In genomic region chr5:88594173-88594569, GRCm38 (mm10) we compare ENCODE assay signal across 19 mouse cellular contexts. TPM values are rescaled to one million over a fixed set of nuclear protein-coding genes. Genes with fewer than 3 reads are reported as not detected.
A peak's percentile ranks its signal among the peaks of the same experiment; 100 is the strongest.
DNase-seq lines count a peak whose midpoint lies in the region; ATAC-seq and TF ChIP-seq lines count a peak whose summit lies in the region.
"Had no signal": no experiment of that assay in that cellular context is flagged by ENCODE, and none has a peak within 500 bp of the region (broad histone marks: within the 10 kb centered on the region; RNA-seq: fewer than 3 reads in every experiment).

No protein-coding gene starts in this region.

- peak; percentile 48 for ATAC-seq in intestine, embryonic 14.5 days (replicated peaks; ENCODE audit: low FRiP score, low TSS enrichment, low read depth)
- ATAC-seq in liver, postnatal 0 days = peak; percentile 19
- ATAC-seq: forebrain, embryonic 13.5 days had no signal

- H3K4me2 ChIP-seq in intestine, embryonic 14.5 days (ENCODE audit: low read length) = peak overlapping the region; percentile 16; the same call in 1 of the 2 replicates
- H3K4me2 ChIP-seq in liver, postnatal 0 days (ENCODE audit: low read depth, low read length) = peak overlapping the region; percentile 51
- H3K4me2 ChIP-seq: forebrain, embryonic 13.5 days; neural tube, embryonic 15.5 days had no signal

- no peak overlapping the region for H3K9ac ChIP-seq in intestine, embryonic 14.5 days (ENCODE audit: low read length)
- no peak overlapping the region; the same call in 1 of the 2 replicates for H3K9ac ChIP-seq in liver, postnatal 0 days (replicated peaks)
- H3K9ac ChIP-seq: forebrain, embryonic 13.5 days; neural tube, embryonic 15.5 days had no signal

- WGBS in kidney, adult 2 months = 66% methylated on average over 7 of the region's 7 CpGs
- WGBS in intestine, embryonic 14.5 days = 79% methylated on average over 7 of the region's 7 CpGs
- 37% methylated on average over 7 of the region's 7 CpGs for WGBS in large intestine, adult 2 months
- 60% methylated on average over 7 of the region's 7 CpGs for WGBS in liver, postnatal 0 days (ENCODE audit: insufficient replicate concordance)

- TF ChIP-seq CTCF in kidney, adult 2 months (conservative IDR thresholded peaks at IDR 0.05; ENCODE audit: insufficient read depth, insufficient read length, low read depth, low read length) = no peak
- no peak for TF ChIP-seq CTCF in liver, postnatal 0 days (IDR thresholded peaks at IDR 0.05; ENCODE audit: low read depth)

- peak overlapping the region; percentile 97 for H3K27ac ChIP-seq in kidney, adult 2 months (ENCODE audit: insufficient read depth, low read depth, low read length)
- H3K27ac ChIP-seq in intestine, embryonic 14.5 days (ENCODE audit: low read depth) = peak overlapping the region; percentile 12
- peak overlapping the region; percentile 90 for H3K27ac ChIP-seq in liver, postnatal 0 days (ENCODE audit: low read depth)
- H3K27ac ChIP-seq: embryonic facial prominence, embryonic 10.5 days; forebrain, embryonic 13.5 days; heart, adult 2 months; neural tube, embryonic 15.5 days had no signal

- no peaks in the 10 kb centered on the region; the same call in 1 of the 2 replicates for H3K36me3 ChIP-seq in kidney, adult 2 months (ENCODE audit: control insufficient read depth, insufficient read depth, low read length)
- no peaks in the 10 kb centered on the region for H3K36me3 ChIP-seq in intestine, embryonic 14.5 days (ENCODE audit: control insufficient read depth, insufficient read depth, low read length)
- no peaks in the 10 kb centered on the region for H3K36me3 ChIP-seq in liver, postnatal 0 days (replicated peaks; ENCODE audit: insufficient read depth, low read length)
- H3K36me3 ChIP-seq: neural tube, embryonic 15.5 days had no signal

- no peak for TF ChIP-seq EP300 in liver, postnatal 0 days (IDR thresholded peaks at IDR 0.05; ENCODE audit: low read depth)

- no peaks in the 10 kb centered on the region for H3K9me3 ChIP-seq in intestine, embryonic 14.5 days (ENCODE audit: control insufficient read depth, low read length)
- H3K9me3 ChIP-seq in liver, postnatal 0 days (ENCODE audit: low read length) = no peaks in the 10 kb centered on the region
- H3K9me3 ChIP-seq: embryonic facial prominence, embryonic 10.5 days; forebrain, embryonic 13.5 days; megakaryocyte, embryonic 14.5 days; neural tube, embryonic 15.5 days had no signal

- no peak for TF ChIP-seq POLR2A in kidney, adult 2 months (IDR thresholded peaks at IDR 0.05; ENCODE audit: low read depth, low read length)

- H3K27me3 ChIP-seq in kidney, adult 2 months (replicated peaks; ENCODE audit: control insufficient read depth, insufficient read depth, low read length) = no peaks in the 10 kb centered on the region
- H3K27me3 ChIP-seq in intestine, embryonic 14.5 days (replicated peaks; ENCODE audit: control insufficient read depth, insufficient read depth, low read length) = no peaks in the 10 kb centered on the region
- H3K27me3 ChIP-seq in liver, postnatal 0 days (ENCODE audit: insufficient read depth, low read length) = no peaks in the 10 kb centered on the region
- H3K27me3 ChIP-seq: CH12.LX; forebrain, embryonic 13.5 days; megakaryocyte, embryonic 14.5 days; neural tube, embryonic 15.5 days had no signal

- H3K4me1 ChIP-seq in kidney, adult 2 months (ENCODE audit: control insufficient read depth, insufficient read depth, low read length) = peaks cover 14% of the 10 kb centered on the region; the same call in 1 of the 2 replicates
- no peaks in the 10 kb centered on the region for H3K4me1 ChIP-seq in intestine, embryonic 14.5 days (replicated peaks; ENCODE audit: control insufficient read depth, insufficient read depth, low read length)
- H3K4me1 ChIP-seq in liver, postnatal 0 days (ENCODE audit: insufficient read depth) = peaks cover 13% of the 10 kb centered on the region
- H3K4me1 ChIP-seq: embryonic facial prominence, embryonic 10.5 days had no signal

- peak overlapping the region; percentile 47 for H3K4me3 ChIP-seq in kidney, adult 2 months (ENCODE audit: insufficient read depth, low read depth, low read length)
- no peak overlapping the region for H3K4me3 ChIP-seq in intestine, embryonic 14.5 days (ENCODE audit: low read depth, low read length)
- peak overlapping the region; percentile 34 for H3K4me3 ChIP-seq in liver, postnatal 0 days (ENCODE audit: low read depth, low read length)
- H3K4me3 ChIP-seq: embryonic facial prominence, embryonic 10.5 days; forebrain, embryonic 13.5 days; heart, adult 2 months; megakaryocyte, embryonic 14.5 days; neural tube, embryonic 15.5 days had no signal

- peak; percentile 48 for DNase-seq in kidney, adult 2 months
- no peak for DNase-seq in kidney, adult 18-20 months
- DNase-seq in intestine, embryonic 14.5 days (ENCODE audit: low spot score) = no peak
- peak; percentile 19 for DNase-seq in large intestine, adult 2 months (ENCODE audit: low read depth, low spot score)
- DNase-seq in liver, postnatal 0 days = no peak
- DNase-seq in T-cell, adult 2 months (ENCODE audit: low spot score) = no peak
- no peak for DNase-seq in lung, postnatal 36 days
- no peak for DNase-seq in adrenal gland, postnatal 4 days (ENCODE audit: low spot score in 2 of 2)
- DNase-seq: adrenal gland, postnatal 36 days; cerebellum, adult 2 months; cerebellum, postnatal 36 days; gastrocnemius, postnatal 10 days; heart, adult 2 months; lung, postnatal 14 days had no signal

RNA-seq across cellular contexts. Expression of gene Rufy3, which starts 29.3 kb away (rescaled TPM):
- 21.2 and 24.0 TPM in 2 replicates for polyA plus RNA-seq in kidney, adult 2 months (2012; rRNA removed)
- polyA plus RNA-seq in intestine, embryonic 14.5 days (2014; fragmentation: Nextera tagmentation; extraction: Ambion mirVana) = 23.4 and 23.6 TPM in 2 replicates
- polyA plus RNA-seq in large intestine, adult 2 months (2012; rRNA removed) = 4.9 and 7.6 TPM in 2 replicates
- 6.8 and 7.0 TPM in 2 replicates for polyA plus RNA-seq in liver, postnatal 0 days (2015; fragmentation: Nextera tagmentation; extraction: Ambion mirVana)
- total RNA-seq in adrenal gland, postnatal 4 days (2021) = 10 to 100 TPM; 48.8 to 49.6 TPM

RNA-seq across cellular contexts. Expression of gene Utp3, which starts 39.9 kb away (rescaled TPM):
- polyA plus RNA-seq in kidney, adult 2 months (2012; rRNA removed) = 7.9 and 9.8 TPM in 2 replicates
- polyA plus RNA-seq in intestine, embryonic 14.5 days (2014; fragmentation: Nextera tagmentation; extraction: Ambion mirVana) = 63.6 and 63.9 TPM in 2 replicates
- 6.0 and 7.8 TPM in 2 replicates for polyA plus RNA-seq in large intestine, adult 2 months (2012; rRNA removed)
- 27.2 and 27.6 TPM in 2 replicates for polyA plus RNA-seq in liver, postnatal 0 days (2015; fragmentation: Nextera tagmentation; extraction: Ambion mirVana)
- total RNA-seq in adrenal gland, postnatal 4 days (2021) = 10 to 100 TPM; 37.4 to 39.1 TPM

Comparison
In these comparisons a context has a peak if more than half of its experiments do, and no peak if none do; other contexts are left out.
1. DNase-seq: peak in kidney, adult 2 months (single experiment) and large intestine, adult 2 months (single experiment); none in kidney, adult 18-20 months (single experiment), intestine, embryonic 14.5 days (single experiment), liver, postnatal 0 days (single experiment), T-cell, adult 2 months (single experiment), lung, postnatal 36 days (single experiment) and adrenal gland, postnatal 4 days (0 of 2).
2. H3K27ac ChIP-seq: peak in every context shown above with its lines; median percentile 97 in kidney, adult 2 months; 90 in liver, postnatal 0 days; 12 in intestine, embryonic 14.5 days.